Mouse (Mus musculus): ENCODE data around the gene Olfr907. TPM values are rescaled to one million over a fixed set of nuclear protein-coding genes. Genes with fewer than 3 reads are reported as not detected.

Olfr907 gene
- total RNA-seq (2015; ENCODE audit: low replicate concordance), result not detected in 2 replicates
- not detected in 2 replicates for total RNA-seq (2017; ENCODE audit: low replicate concordance)

- no peak for ATAC-seq (replicated peaks; ENCODE audit: low FRiP score, poor library complexity, severe bottlenecking)
These were observed at the start of gene Olfr907 for GRCm38 (mm10) chr9:38495501-38495900. Olfr907 (plus strand) TSS chr9:38495801.

- ATAC-seq (replicated peaks; ENCODE audit: low FRiP score, poor library complexity, severe bottlenecking), result no peak
These were observed 48.2 kb upstream of the Olfr907 start, which contains the start of gene Olfr902 for GRCm38 (mm10) chr9:38447352-38447751. Olfr902 (plus strand) TSS chr9:38447652.

- ATAC-seq (replicated peaks; ENCODE audit: low FRiP score, poor library complexity, severe bottlenecking), result no peak
These were observed 32.8 kb upstream of the Olfr907 start, which contains the start of gene Olfr904 for GRCm38 (mm10) chr9:38462844-38463243. Olfr904 (plus strand) TSS chr9:38463144.

GRCm38 (mm10) chr9:38470807-38471206 lies 24.8 kb upstream of the Olfr907 start, which contains the start of gene Olfr905:
Olfr905 (plus strand) TSS chr9:38471107.
- ATAC-seq (replicated peaks; ENCODE audit: low FRiP score, poor library complexity, severe bottlenecking), result no peak

GRCm38 (mm10) chr9:38486785-38487184 lies 8.8 kb upstream of the Olfr907 start, which contains the start of gene Olfr906:
Olfr906 (plus strand) TSS chr9:38487085.
- ATAC-seq (replicated peaks; ENCODE audit: low FRiP score, poor library complexity, severe bottlenecking), result no peak

- no peak for ATAC-seq (replicated peaks; ENCODE audit: low FRiP score, poor library complexity, severe bottlenecking)
These were observed 16.8 kb downstream of the Olfr907 start for GRCm38 (mm10) chr9:38512353-38512752.

GRCm38 (mm10) chr9:38521280-38521679 lies 25.7 kb downstream of the Olfr907 start, which contains the start of gene Olfr911-ps1:
Olfr911-ps1 (plus strand) TSS chr9:38521580.
- no peak for ATAC-seq (replicated peaks; ENCODE audit: low FRiP score, poor library complexity, severe bottlenecking)

- ATAC-seq (replicated peaks; ENCODE audit: low FRiP score, poor library complexity, severe bottlenecking), result no peak
These were observed 41.9 kb downstream of the Olfr907 start, which contains the start of gene Olfr910 for GRCm38 (mm10) chr9:38537549-38537948. Olfr910 (plus strand) TSS chr9:38537849.

Other genes starting within 250 kb of the Olfr907 start
- gene Olfr143, start 243.0 kb upstream of the Olfr907 start, total RNA-seq (2015; ENCODE audit: low replicate concordance), result not detected in 2 replicates
- gene Olfr143, start 243.0 kb upstream of the Olfr907 start, total RNA-seq (2017; ENCODE audit: low replicate concordance), result not detected in 2 replicates
- gene Olfr895, start 227.9 kb upstream of the Olfr907 start, total RNA-seq (2015; ENCODE audit: low replicate concordance), result not detected in 2 replicates
- not detected in 2 replicates for gene Olfr895, start 227.9 kb upstream of the Olfr907 start, total RNA-seq (2017; ENCODE audit: low replicate concordance)
- gene Olfr896-ps1, start 204.7 kb upstream of the Olfr907 start, total RNA-seq (2015; ENCODE audit: low replicate concordance), result not detected in 2 replicates
- not detected in 2 replicates for gene Olfr896-ps1, start 204.7 kb upstream of the Olfr907 start, total RNA-seq (2017; ENCODE audit: low replicate concordance)
- gene Olfr25, start 166.7 kb upstream of the Olfr907 start, total RNA-seq (2015; ENCODE audit: low replicate concordance), result not detected in 2 replicates
- gene Olfr25, start 166.7 kb upstream of the Olfr907 start, total RNA-seq (2017; ENCODE audit: low replicate concordance), result 0.39 TPM in 1 of 2 replicates, not detected in the other
- not detected in 2 replicates for gene Olfr898, start 147.4 kb upstream of the Olfr907 start, total RNA-seq (2015; ENCODE audit: low replicate concordance)
- not detected in 2 replicates for gene Olfr898, start 147.4 kb upstream of the Olfr907 start, total RNA-seq (2017; ENCODE audit: low replicate concordance)
- not detected in 2 replicates for gene Olfr250, start 128.9 kb upstream of the Olfr907 start, total RNA-seq (2015; ENCODE audit: low replicate concordance)
- not detected in 2 replicates for gene Olfr250, start 128.9 kb upstream of the Olfr907 start, total RNA-seq (2017; ENCODE audit: low replicate concordance)
- not detected in 2 replicates for gene Olfr251, start 118.7 kb upstream of the Olfr907 start, total RNA-seq (2015; ENCODE audit: low replicate concordance)
- not detected in 2 replicates for gene Olfr251, start 118.7 kb upstream of the Olfr907 start, total RNA-seq (2017; ENCODE audit: low replicate concordance)
- gene Olfr147, start 94.1 kb upstream of the Olfr907 start, total RNA-seq (2015; ENCODE audit: low replicate concordance), result not detected in 2 replicates
- gene Olfr147, start 94.1 kb upstream of the Olfr907 start, total RNA-seq (2017; ENCODE audit: low replicate concordance), result not detected in 2 replicates
- not detected in 2 replicates for gene Olfr901, start 66.3 kb upstream of the Olfr907 start, total RNA-seq (2015; ENCODE audit: low replicate concordance)
- gene Olfr901, start 66.3 kb upstream of the Olfr907 start, total RNA-seq (2017; ENCODE audit: low replicate concordance), result not detected in 2 replicates
- gene Olfr902, start 48.1 kb upstream of the Olfr907 start, total RNA-seq (2015; ENCODE audit: low replicate concordance), result not detected in 2 replicates
- not detected in 2 replicates for gene Olfr902, start 48.1 kb upstream of the Olfr907 start, total RNA-seq (2017; ENCODE audit: low replicate concordance)
- gene Olfr904, start 32.7 kb upstream of the Olfr907 start, total RNA-seq (2015; ENCODE audit: low replicate concordance), result not detected in 2 replicates
- not detected in 2 replicates for gene Olfr904, start 32.7 kb upstream of the Olfr907 start, total RNA-seq (2017; ENCODE audit: low replicate concordance)
- not detected in 2 replicates for gene Olfr905, start 24.7 kb upstream of the Olfr907 start, total RNA-seq (2015; ENCODE audit: low replicate concordance)
- gene Olfr905, start 24.7 kb upstream of the Olfr907 start, total RNA-seq (2017; ENCODE audit: low replicate concordance), result not detected in 2 replicates
- not detected in 2 replicates for gene Olfr906, start 8.7 kb upstream of the Olfr907 start, total RNA-seq (2015; ENCODE audit: low replicate concordance)
- not detected in 2 replicates for gene Olfr906, start 8.7 kb upstream of the Olfr907 start, total RNA-seq (2017; ENCODE audit: low replicate concordance)
- gene Olfr911-ps1, start 25.8 kb downstream of the Olfr907 start, total RNA-seq (2015; ENCODE audit: low replicate concordance), result not detected in 2 replicates
- not detected in 2 replicates for gene Olfr911-ps1, start 25.8 kb downstream of the Olfr907 start, total RNA-seq (2017; ENCODE audit: low replicate concordance)
- not detected in 2 replicates for gene Olfr910, start 42.0 kb downstream of the Olfr907 start, total RNA-seq (2015; ENCODE audit: low replicate concordance)
- gene Olfr910, start 42.0 kb downstream of the Olfr907 start, total RNA-seq (2017; ENCODE audit: low replicate concordance), result not detected in 2 replicates
- gene Olfr912, start 84.4 kb downstream of the Olfr907 start, total RNA-seq (2015; ENCODE audit: low replicate concordance), result not detected in 2 replicates
- gene Olfr912, start 84.4 kb downstream of the Olfr907 start, total RNA-seq (2017; ENCODE audit: low replicate concordance), result not detected in 2 replicates
- gene Olfr913, start 97.0 kb downstream of the Olfr907 start, total RNA-seq (2015; ENCODE audit: low replicate concordance), result not detected in 2 replicates
- gene Olfr913, start 97.0 kb downstream of the Olfr907 start, total RNA-seq (2017; ENCODE audit: low replicate concordance), result not detected in 2 replicates
- not detected in 2 replicates for gene Olfr914, start 109.3 kb downstream of the Olfr907 start, total RNA-seq (2015; ENCODE audit: low replicate concordance)
- not detected in 2 replicates for gene Olfr914, start 109.3 kb downstream of the Olfr907 start, total RNA-seq (2017; ENCODE audit: low replicate concordance)
- not detected in 2 replicates for gene Olfr916, start 164.1 kb downstream of the Olfr907 start, total RNA-seq (2015; ENCODE audit: low replicate concordance)
- gene Olfr916, start 164.1 kb downstream of the Olfr907 start, total RNA-seq (2017; ENCODE audit: low replicate concordance), result not detected in 2 replicates
- gene Olfr917, start 170.0 kb downstream of the Olfr907 start, total RNA-seq (2015; ENCODE audit: low replicate concordance), result not detected in 2 replicates
- gene Olfr917, start 170.0 kb downstream of the Olfr907 start, total RNA-seq (2017; ENCODE audit: low replicate concordance), result not detected in 2 replicates
- not detected in 2 replicates for gene Olfr918, start 178.8 kb downstream of the Olfr907 start, total RNA-seq (2015; ENCODE audit: low replicate concordance)
- not detected in 2 replicates for gene Olfr918, start 178.8 kb downstream of the Olfr907 start, total RNA-seq (2017; ENCODE audit: low replicate concordance)
- not detected in 2 replicates for gene Olfr919, start 207.9 kb downstream of the Olfr907 start, total RNA-seq (2015; ENCODE audit: low replicate concordance)
- not detected in 2 replicates for gene Olfr919, start 207.9 kb downstream of the Olfr907 start, total RNA-seq (2017; ENCODE audit: low replicate concordance)
- gene Vwa5a, start 222.5 kb downstream of the Olfr907 start, total RNA-seq (2015; ENCODE audit: low replicate concordance), result 5.4 and 8.8 TPM in 2 replicates
- 3.9 and 5.1 TPM in 2 replicates for gene Vwa5a, start 222.5 kb downstream of the Olfr907 start, total RNA-seq (2017; ENCODE audit: low replicate concordance)

All from erythroid progenitor cell, adult 5-6 weeks (primary cell).